Mouse (Mus musculus) brain, embryonic 14.5 days (tissue): ENCODE results near the gene Selenoh. TPM values are rescaled to one million over a fixed set of nuclear protein-coding genes. Genes with fewer than 3 reads are reported as not detected.

Experiments used
- DNase-seq: peaks from one replicate; pipeline ENCODE4 v3.0.0-alpha.2; 2011; ENCODE audit warnings: low read depth
- CTCF ChIP-seq: fragments of 200-500 bp; IDR thresholded peaks from 2 replicates; pipeline ENCODE4 v1.5.1; 2012; ENCODE audit warnings: inconsistent platforms, mild to moderate bottlenecking, moderate library complexity, borderline replicate concordance; ENCODE audit not compliant: insufficient read depth, insufficient read length; ENCODE audit errors: extremely low read depth
- POLR2A ChIP-seq: fragments of 200-500 bp; IDR thresholded peaks from 2 replicates; pipeline ENCODE4 v1.6.1; 2012; ENCODE audit warnings: mild to moderate bottlenecking, inconsistent platforms, borderline replicate concordance; ENCODE audit not compliant: poor library complexity, insufficient read depth, insufficient read length, severe bottlenecking; ENCODE audit errors: extremely low read depth
- polyA plus RNA-seq: library from polyadenylated mRNA; depleted of rRNA; stranded (reverse); fragments of >200 nt; gene quantifications from 2 replicates; pipeline ENCODE4 v1.2.3, GENCODE M21; 2012; rRNA removed

Selenoh gene
- polyA plus RNA-seq, 1 experiment = 193 TPM

- TF ChIP-seq CTCF = no peak
- no peak for TF ChIP-seq POLR2A
- DNase-seq = no peak
These were observed 47.9 kb downstream of the Selenoh start for GRCm38 (mm10) chr2:84622668-84623067.

GRCm38 (mm10) chr2:84619646-84620340, 50.8 kb downstream of the Selenoh start:
- TF ChIP-seq CTCF (no peak), POLR2A (no peak)
- no peak for DNase-seq

Other genes starting within 250 kb of the Selenoh start
- 1.9 and 5.0 TPM in 2 replicates for gene Calcrl, start 245.4 kb downstream of the Selenoh start, polyA plus RNA-seq
- 9.1 and 12.3 TPM in 2 replicates for gene Tfpi, start 194.0 kb downstream of the Selenoh start, polyA plus RNA-seq
- gene Ctnnd1, start 20.0 kb downstream of the Selenoh start, polyA plus RNA-seq = 78.6 and 86.7 TPM in 2 replicates
- gene Btbd18, start 11.7 kb downstream of the Selenoh start, polyA plus RNA-seq = not detected in 2 replicates
- gene Gm28635, start 7.3 kb upstream of the Selenoh start, polyA plus RNA-seq = 0.03 TPM in 1 of 2 replicates, not detected in the other
- gene Med19, start 7.6 kb upstream of the Selenoh start, polyA plus RNA-seq = 33.6 and 40.1 TPM in 2 replicates
- 129 and 170 TPM in 2 replicates for gene Tmx2, start 8.4 kb upstream of the Selenoh start, polyA plus RNA-seq
- gene Zdhhc5, start 44.4 kb upstream of the Selenoh start, polyA plus RNA-seq = 34.8 and 35.4 TPM in 2 replicates
- gene Clp1, start 56.6 kb upstream of the Selenoh start, polyA plus RNA-seq = 15.8 and 21.4 TPM in 2 replicates
- gene Ypel4, start 63.3 kb upstream of the Selenoh start, polyA plus RNA-seq = 41.7 and 61.5 TPM in 2 replicates
- gene Gm19426, start 72.9 kb upstream of the Selenoh start, polyA plus RNA-seq = 6.8 and 7.6 TPM in 2 replicates
- 22.5 and 29.6 TPM in 2 replicates for gene Serping1, start 104.7 kb upstream of the Selenoh start, polyA plus RNA-seq
- gene Ube2l6, start 128.1 kb upstream of the Selenoh start, polyA plus RNA-seq = 12.2 and 13.8 TPM in 2 replicates
- not detected in 2 replicates for gene Smtnl1, start 151.9 kb upstream of the Selenoh start, polyA plus RNA-seq
- 62.7 and 80.6 TPM in 2 replicates for gene Timm10, start 156.2 kb upstream of the Selenoh start, polyA plus RNA-seq
- 3.4 and 5.9 TPM in 2 replicates for gene Slc43a1, start 168.1 kb upstream of the Selenoh start, polyA plus RNA-seq
- gene Rtn4rl2, start 215.9 kb upstream of the Selenoh start, polyA plus RNA-seq = 18.3 and 32.2 TPM in 2 replicates